Mouse (Mus musculus) kidney, postnatal 0 days (tissue): ENCODE results near the gene Rexo4. TPM values are rescaled to one million over a fixed set of nuclear protein-coding genes. Genes with fewer than 3 reads are reported as not detected.

Experiments used
- ATAC-seq: fragments of 200-750 bp; cut with Nextera tagmentation; replicated peaks from 2 replicates; pipeline ENCODE4 v1.8.0; 2017; ENCODE audit warnings: low read depth, moderate number of reproducible peaks, moderate TSS enrichment, moderate library complexity; ENCODE audit not compliant: low FRiP score
- DNase-seq: peaks from one replicate; pipeline ENCODE4 v3.0.0-alpha.2; 2016; ENCODE audit warnings: low spot score
- H3K27ac ChIP-seq: fragments of 300-500 bp; sonication (generic); 2 replicates; pipeline ENCODE4 v1.5.1; 2014; ENCODE audit warnings: mild to moderate bottlenecking
- H3K27me3 ChIP-seq: fragments of 300-500 bp; sonication (generic); 2 replicates; pipeline ENCODE4 v1.6.1; 2014; ENCODE audit warnings: low read length, mixed read lengths; ENCODE audit not compliant: insufficient read depth
- H3K36me3 ChIP-seq: fragments of 300-500 bp; sonication (generic); 2 replicates; pipeline ENCODE4 v1.6.1; 2014; ENCODE audit warnings: low read length, mixed read lengths; ENCODE audit not compliant: insufficient read depth
- H3K4me1 ChIP-seq: fragments of 300-500 bp; sonication (generic); replicated peaks from 2 replicates; pipeline ENCODE4 v1.6.1; 2014; ENCODE audit warnings: antibody characterized with exemption, low read length, mixed read lengths; ENCODE audit not compliant: insufficient read depth
- H3K4me2 ChIP-seq: fragments of 300-500 bp; sonication (generic); 2 replicates; pipeline ENCODE4 v1.6.1; 2014; ENCODE audit warnings: mild to moderate bottlenecking, low read length, moderate library complexity, mixed read lengths
- H3K4me3 ChIP-seq: fragments of 300-500 bp; sonication (generic); replicated peaks from 2 replicates; pipeline ENCODE4 v1.5.1; 2014; ENCODE audit warnings: low read depth, low read length
- H3K9ac ChIP-seq: fragments of 300-500 bp; sonication (generic); 2 replicates; pipeline ENCODE4 v1.6.1; 2014; ENCODE audit warnings: low read depth, low read length
- H3K9me3 ChIP-seq: fragments of 300-500 bp; sonication (generic); replicated peaks from 2 replicates; pipeline ENCODE4 v1.6.1; 2016; ENCODE audit warnings: low read length, inconsistent platforms, mixed read lengths
- CTCF ChIP-seq: IDR thresholded peaks from 2 replicates; pipeline ENCODE4 v1.5.1; 2016; ENCODE audit warnings: antibody characterized with exemption, low read depth, mild to moderate bottlenecking, moderate library complexity
- WGBS: fragments of 180-500 bp; shearing (Covaris S2); extraction: QIAGEN DNeasy Blood & Tissue Kit; methylation state at CpG from one replicate; pipeline ENCODE4 v1.1.7; 2014; 5-methylcytosine and 5-hydroxymethylcytosine counted together
- polyA plus RNA-seq: library from polyadenylated mRNA; unstranded; fragments of >200 nt; fragmentation: Nextera tagmentation; extraction: Ambion mirVana; gene quantifications from 2 replicates; pipeline ENCODE4 v1.2.1, GENCODE M21; 2015

The Rexo4 gene
- polyA plus RNA-seq, 1 experiment from 2014 or later = 34.3 TPM

DNA sequence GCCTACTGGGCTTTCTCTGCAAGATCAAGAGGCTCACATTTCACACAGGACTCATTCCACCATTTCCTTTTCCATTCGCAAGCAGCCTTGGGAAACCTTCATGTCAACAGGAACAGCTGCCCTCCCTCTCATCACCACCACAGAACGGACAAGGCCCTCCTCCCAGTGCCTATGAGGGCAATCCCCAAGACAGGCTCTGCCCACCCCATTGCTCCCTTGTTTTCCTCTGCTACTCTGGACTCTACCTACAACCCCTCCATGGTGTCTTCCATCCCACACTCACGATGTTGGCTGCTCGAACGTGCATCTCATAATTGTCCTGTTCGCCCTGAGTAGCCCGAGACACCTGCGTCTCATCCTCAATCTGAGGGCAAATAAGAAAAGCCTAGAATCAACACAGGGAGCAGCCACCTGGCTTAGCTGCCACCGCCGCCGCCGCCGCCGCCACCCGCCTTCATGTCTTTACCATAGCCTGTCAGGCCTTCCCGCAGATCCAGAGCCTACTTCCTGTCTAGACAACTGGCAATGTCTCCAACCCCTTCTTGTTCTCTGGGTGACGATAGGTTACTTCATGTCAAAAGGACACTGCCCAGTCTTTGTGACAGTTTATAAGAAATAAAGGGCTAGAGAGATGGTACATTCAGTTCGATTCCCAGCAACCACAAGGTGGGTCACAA, 55.3 kb downstream of the Rexo4 start:
- peaks cover 19% of the 10 kb centered on the region; the same call in 1 of the 2 replicates for H3K4me1 ChIP-seq
- 75% methylated on average over 18 of the region's 18 CpGs for WGBS
- H3K36me3 ChIP-seq = peaks cover 46% of the 10 kb centered on the region
- H3K27ac ChIP-seq = no peak overlapping the region
- H3K9ac ChIP-seq = peak overlapping the region; percentile 28; the same call in 1 of the 2 replicates
- TF ChIP-seq CTCF = no peak
- no peaks in the 10 kb centered on the region for H3K27me3 ChIP-seq
- peak overlapping the region; percentile 87; the same call in 1 of the 2 replicates for H3K4me3 ChIP-seq
- H3K9me3 ChIP-seq = no peaks in the 10 kb centered on the region
- no peak for DNase-seq
- H3K4me2 ChIP-seq = peak overlapping the region; percentile 70
- no peak for ATAC-seq

DNA sequence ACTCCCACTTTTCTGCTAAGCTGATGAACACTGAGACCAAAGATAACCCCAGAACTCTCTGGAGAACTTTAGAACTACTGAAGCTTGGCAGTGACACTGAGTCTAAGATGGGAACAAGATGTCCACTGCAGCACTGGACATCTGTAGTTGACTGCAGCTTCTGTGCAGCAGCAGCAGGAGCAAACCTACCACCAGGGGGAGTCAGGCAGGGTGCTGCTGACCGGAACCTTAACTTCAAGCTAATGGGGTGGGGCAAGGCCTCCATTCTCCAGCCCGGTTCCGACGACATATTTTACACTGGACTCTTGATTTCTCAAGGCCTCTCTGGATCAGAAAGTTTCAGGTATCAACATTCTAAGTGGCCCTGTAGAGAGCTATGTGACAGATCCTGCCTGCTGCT, 57.1 kb downstream of the Rexo4 start:
- Histone ChIP-seq H3K27ac (no peak overlapping the region), H3K9me3 (no peaks in the 10 kb centered on the region), H3K4me1 (peaks cover 21% of the 10 kb centered on the region; the same call in 1 of the 2 replicates), H3K4me3 (no peak overlapping the region), H3K36me3 (peaks cover 31% of the 10 kb centered on the region), H3K27me3 (no peaks in the 10 kb centered on the region), H3K9ac (no peak overlapping the region), H3K4me2 (no peak overlapping the region)
- peak; percentile 80 for TF ChIP-seq CTCF
- WGBS = 38% methylated on average over 4 of the region's 4 CpGs
- DNase-seq = peak; percentile 83
- ATAC-seq = no peak

DNA sequence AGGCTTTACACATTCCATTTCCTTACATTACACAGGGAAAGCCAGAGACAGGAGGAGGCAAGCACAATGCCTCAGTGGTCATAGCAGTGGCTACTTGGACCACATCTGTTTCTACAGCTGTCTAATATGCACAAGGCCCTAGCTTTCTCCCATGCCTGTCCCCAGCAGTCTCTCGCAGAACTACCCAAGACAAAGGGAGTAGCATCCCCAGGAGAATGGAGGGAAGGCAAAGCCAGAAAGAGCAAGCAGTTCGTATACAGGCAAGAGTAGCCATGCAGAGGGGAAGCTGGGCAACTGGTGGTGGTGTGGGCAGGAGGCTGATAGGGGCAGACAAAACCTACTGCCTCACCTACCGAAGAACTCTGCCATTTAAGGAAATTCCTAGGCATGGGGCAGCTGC, 57.8 kb downstream of the Rexo4 start:
- no peaks in the 10 kb centered on the region for H3K27me3 ChIP-seq
- no peak overlapping the region for H3K27ac ChIP-seq
- ATAC-seq (no peak), DNase-seq (no peak)
- no peak overlapping the region for H3K4me3 ChIP-seq
- no peak overlapping the region for H3K9ac ChIP-seq
- H3K36me3 ChIP-seq = peaks cover 31% of the 10 kb centered on the region
- peaks cover 20% of the 10 kb centered on the region; the same call in 1 of the 2 replicates for H3K4me1 ChIP-seq
- H3K4me2 ChIP-seq = no peak overlapping the region
- H3K9me3 ChIP-seq = no peaks in the 10 kb centered on the region
- WGBS = 94% methylated on average over 3 of the region's 3 CpGs
- no peak for TF ChIP-seq CTCF

DNA sequence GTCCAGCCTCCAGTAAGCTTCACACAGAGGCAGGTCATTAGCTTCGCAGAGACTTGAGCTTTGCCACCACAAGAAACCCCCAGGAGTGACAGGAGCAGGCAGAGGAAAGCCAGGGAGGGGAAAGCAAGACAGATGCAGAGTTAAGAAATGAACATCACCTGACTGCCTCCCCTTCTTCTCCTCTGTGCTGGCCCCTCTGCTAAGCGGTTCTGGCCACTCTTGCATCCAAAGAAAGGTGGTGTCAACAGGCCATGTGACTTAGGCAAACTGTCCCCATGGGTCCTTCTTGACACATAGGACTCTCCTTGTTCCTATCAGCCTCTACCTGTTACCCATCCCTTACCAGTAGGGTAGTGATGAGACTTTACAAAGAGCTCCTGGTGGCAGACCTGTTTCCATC, 58.2 kb downstream of the Rexo4 start:
- no peak for TF ChIP-seq CTCF
- H3K36me3 ChIP-seq = peaks cover 31% of the 10 kb centered on the region
- peaks cover 20% of the 10 kb centered on the region; the same call in 1 of the 2 replicates for H3K4me1 ChIP-seq
- no peak for ATAC-seq
- no peaks in the 10 kb centered on the region for H3K27me3 ChIP-seq
- DNase-seq = no peak
- H3K9me3 ChIP-seq = no peaks in the 10 kb centered on the region
- 95% methylated on average over 2 of the region's 2 CpGs for WGBS
- no peak overlapping the region for H3K9ac ChIP-seq
- no peak overlapping the region for H3K27ac ChIP-seq
- H3K4me3 ChIP-seq = no peak overlapping the region
- H3K4me2 ChIP-seq = no peak overlapping the region

Other genes with a start within 250 kb of the Rexo4 start
- gene Abo, start 99.4 kb downstream of the Rexo4 start, polyA plus RNA-seq = not detected in 2 replicates
- gene Surf6, start 61.5 kb downstream of the Rexo4 start, polyA plus RNA-seq = 19.6 and 21.2 TPM in 2 replicates
- gene Med22, start 53.7 kb downstream of the Rexo4 start, polyA plus RNA-seq = 38.6 and 42.2 TPM in 2 replicates
- gene Rpl7a, start 53.6 kb downstream of the Rexo4 start, polyA plus RNA-seq = 668 and 686 TPM in 2 replicates
- 37.2 and 39.4 TPM in 2 replicates for gene Surf2, start 48.0 kb downstream of the Rexo4 start, polyA plus RNA-seq
- gene Surf1, start 47.9 kb downstream of the Rexo4 start, polyA plus RNA-seq = 62.5 and 64.1 TPM in 2 replicates
- gene Surf4, start 30.5 kb downstream of the Rexo4 start, polyA plus RNA-seq = 186 and 216 TPM in 2 replicates
- gene Stkld1, start 30.3 kb downstream of the Rexo4 start, polyA plus RNA-seq = 0.07 and 0.27 TPM in 2 replicates
- gene Adamts13, start 9.0 kb upstream of the Rexo4 start, polyA plus RNA-seq = 0.04 and 0.13 TPM in 2 replicates
- gene Cacfd1, start 45.5 kb upstream of the Rexo4 start, polyA plus RNA-seq = 41.5 and 47.2 TPM in 2 replicates
- gene Slc2a6, start 63.6 kb upstream of the Rexo4 start, polyA plus RNA-seq = 0.49 and 0.51 TPM in 2 replicates
- 0.11 TPM in 1 of 2 replicates, not detected in the other for gene Mymk, start 107.8 kb upstream of the Rexo4 start, polyA plus RNA-seq
- 0.80 and 0.83 TPM in 2 replicates for gene Adamtsl2, start 115.0 kb upstream of the Rexo4 start, polyA plus RNA-seq
- gene Fam163b, start 178.1 kb upstream of the Rexo4 start, polyA plus RNA-seq = not detected in 2 replicates
- gene Dbh, start 200.8 kb upstream of the Rexo4 start, polyA plus RNA-seq = 0.05 and 0.38 TPM in 2 replicates